Mouse (Mus musculus): ENCODE measurements around the gene Nyap2. TPM values are rescaled to one million over a fixed set of nuclear protein-coding genes. Genes with fewer than 3 reads are reported as not detected.
"Not testable (repeated sequence)": the region's sequence is repeated elsewhere in the genome, so short reads cannot be mapped to it uniquely, and the experiment has no call there.

Nyap2 gene
- total RNA-seq, 4 experiments from 2014 or later, result 1.1 to 2.7 (median 1.7) TPM

DNA sequence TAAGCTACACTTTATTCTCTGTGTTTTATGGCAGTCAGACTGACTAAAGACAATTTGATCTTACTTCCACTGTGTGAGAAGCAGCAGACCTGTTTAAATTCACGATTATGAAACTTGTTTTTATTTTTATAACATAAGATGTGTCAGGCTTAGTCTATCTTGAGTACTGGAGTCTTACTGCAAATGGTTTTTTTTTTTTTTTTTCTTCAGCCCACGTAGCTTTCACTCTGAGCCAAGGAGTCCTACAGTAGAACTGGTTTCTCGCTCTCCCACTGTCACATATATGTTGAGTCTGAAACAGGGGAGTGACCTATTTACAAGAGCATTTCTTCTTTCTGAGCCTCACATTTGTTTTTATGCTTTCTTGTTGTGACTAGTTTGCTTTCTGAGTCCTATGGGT lies 103.9 kb downstream of the Nyap2 start:
- no peak for DNase-seq

DNA sequence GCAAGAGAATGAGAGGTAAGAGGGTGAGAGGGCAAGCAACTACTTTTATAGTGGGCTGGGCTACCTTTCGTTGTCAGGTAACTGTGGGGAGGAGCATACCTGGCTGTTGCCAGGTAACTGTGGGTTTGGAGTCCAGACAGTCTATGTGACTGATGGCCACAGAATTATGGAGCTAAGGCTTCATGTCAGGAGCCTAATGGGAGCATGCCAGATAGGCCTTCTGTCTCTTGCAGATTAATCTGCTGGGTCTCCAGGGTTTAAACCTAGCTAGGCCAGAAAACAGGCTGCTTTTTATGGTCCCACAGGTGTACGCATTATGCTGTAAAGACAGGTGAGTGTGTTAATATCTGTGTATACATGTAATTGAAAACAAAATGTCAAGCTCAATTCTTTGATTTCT lies 132.8 kb downstream of the Nyap2 start:
- no peak for DNase-seq

DNA sequence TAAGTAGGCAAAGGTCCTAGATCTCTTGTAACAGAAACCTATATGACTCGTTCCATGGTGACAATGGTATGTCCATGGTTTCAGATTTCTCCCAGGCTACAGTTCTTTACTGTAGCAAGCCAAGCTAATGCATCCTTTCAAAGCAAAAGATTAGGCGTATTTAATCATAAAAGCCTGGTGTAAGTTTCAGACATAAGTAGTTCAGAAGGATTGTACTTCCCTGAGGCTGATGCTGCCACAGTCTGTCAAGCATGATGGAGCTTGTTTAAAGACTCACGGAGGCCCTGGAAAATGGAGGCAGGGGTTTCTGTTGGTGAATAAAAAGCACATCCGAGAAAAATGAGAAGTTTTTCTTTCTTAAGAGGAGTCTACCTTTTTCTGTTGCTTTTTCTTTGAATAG lies 134.7 kb downstream of the Nyap2 start:
- no peak for DNase-seq

DNA sequence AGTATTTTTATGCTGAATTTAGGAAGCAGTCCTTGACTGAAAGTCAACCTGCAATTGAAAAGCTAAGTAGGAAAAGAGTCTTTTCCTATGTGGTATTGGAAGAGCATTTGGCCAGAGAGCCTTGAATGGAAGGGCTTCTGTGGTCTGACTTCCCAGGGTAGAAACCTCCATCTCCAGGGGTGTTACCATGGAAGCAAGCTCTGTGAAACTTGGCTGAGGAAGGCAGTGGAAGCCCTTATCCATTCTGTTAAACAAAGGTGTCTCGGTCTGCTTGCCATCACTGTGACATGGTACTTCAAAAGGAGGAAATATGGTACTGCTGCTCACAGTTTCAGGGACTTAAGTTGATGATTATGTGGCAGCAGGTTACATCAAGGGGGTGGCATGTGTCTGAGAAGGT lies 143.0 kb downstream of the Nyap2 start:
- DNase-seq, result no peak

DNA sequence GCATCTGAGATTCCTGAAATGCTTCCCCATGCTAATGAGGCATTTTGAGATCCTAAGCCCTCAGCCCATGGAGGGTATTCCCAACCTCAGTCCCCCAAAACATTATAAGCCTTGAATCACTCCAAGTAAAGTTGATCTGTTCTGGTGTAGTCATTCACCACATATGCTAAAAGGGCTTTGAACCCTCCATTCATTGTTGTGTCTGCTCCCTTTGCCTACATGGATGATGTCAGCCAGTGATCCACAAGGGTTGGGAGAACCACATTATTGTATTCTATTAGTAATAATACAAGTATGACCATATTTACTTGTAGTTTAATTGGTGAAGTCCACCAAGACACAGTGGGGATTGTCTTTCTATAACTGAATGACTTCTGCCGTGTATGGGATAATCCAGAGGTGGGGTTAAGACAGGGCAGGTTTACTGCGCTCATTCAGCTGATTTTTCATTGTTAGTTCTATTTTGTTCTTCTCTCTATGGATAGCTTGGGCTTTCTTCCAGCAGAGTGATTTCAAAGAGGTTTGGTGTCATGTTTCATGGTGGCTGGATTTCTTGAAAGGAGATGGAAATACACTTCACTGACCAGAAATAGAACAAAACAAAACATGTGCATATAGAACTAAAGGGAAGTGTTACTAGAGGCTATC lies 155.1 kb downstream of the Nyap2 start:
- no peak for DNase-seq

DNA sequence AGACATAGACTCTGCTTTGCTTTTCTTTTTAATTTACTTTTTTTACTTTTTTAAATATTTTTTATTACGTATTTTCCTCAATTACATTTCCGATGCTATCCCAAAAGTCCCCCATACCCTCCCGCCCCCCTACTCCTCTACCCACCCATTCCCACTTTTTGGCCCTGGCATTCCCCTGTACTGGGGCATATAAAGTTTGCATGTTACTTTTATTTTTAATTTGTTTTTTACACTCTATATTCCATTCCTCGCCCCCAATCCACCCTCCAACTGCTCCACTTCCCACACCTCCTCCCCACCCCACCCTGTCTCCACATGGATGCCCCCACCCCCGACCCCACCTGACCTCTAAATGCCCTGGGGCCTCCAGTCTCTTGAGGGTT lies 155.6 kb downstream of the Nyap2 start:
- DNase-seq, result not testable (repeated sequence)

DNA sequence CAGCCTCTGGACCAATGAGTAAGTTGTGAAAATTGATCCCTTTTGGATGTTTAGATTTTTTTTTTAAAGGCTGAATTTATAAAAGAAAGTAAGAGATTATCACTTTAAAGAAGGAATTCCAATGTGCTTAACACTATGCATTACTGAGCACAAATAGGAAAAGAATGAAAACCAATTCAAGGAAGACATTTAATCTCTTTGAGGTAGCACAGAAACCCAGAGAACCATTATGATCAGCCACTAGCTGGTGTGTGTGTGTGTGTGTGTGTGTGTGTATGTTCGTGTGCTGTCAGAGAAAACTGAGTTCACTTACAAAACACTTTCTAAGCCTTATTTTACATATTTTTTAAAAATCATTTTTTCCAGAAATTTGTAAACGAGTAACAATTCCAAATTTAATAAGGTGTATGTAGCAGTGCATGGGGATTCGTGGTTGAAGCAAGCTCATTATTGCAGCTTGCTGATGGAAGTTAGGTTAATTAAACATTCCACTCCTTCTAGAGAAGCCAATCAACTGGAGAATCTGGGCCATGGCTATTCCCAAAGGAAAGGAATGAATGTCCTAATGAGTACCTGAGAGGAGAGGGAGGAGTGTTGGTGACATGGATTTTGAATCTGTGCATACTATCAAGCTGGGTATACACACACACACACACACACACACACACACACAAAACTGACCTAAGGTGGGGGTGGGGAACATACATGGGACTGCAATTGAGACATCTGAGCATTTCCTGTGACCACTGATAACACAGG lies 171.9 kb downstream of the Nyap2 start:
- no peak for DNase-seq

DNA sequence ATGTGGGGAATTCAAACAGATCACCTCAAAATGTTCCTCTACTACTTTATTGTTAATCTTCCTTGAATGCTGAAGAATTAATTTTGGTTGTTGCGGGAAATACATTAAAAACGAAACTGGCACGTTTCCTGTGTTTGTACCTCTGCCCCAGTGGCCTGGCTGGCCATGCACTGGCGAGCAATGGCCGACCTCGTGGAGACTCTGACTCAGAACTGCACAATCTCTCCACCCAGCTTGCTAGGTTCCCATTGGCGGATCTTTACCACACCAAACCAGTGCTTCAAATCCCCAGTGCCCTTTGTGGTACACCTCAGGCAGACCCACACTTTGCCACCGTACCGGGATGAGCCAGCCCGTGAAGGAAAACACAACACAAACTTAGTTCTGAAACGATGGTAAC lies 173.3 kb downstream of the Nyap2 start:
- DNase-seq, result no peak

DNA sequence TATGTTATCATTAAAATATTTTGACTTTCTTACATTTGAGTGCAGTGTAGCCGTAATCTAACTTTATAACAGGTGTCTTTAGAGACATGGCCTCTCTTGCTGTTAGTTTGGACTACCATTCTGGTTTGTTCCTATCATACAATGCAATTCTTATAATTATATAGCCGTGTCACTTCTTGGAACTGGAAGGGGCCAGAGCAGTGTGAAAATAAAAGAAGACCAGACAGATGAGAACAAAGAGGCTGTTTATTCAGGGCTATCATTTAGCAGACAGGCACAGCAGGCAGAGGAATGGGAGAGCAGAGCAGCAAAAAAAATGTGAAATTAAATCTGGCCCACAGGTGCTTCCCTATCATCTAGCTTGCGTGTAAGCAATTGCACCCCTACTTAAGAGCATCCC lies 189.7 kb downstream of the Nyap2 start:
- DNase-seq, result no peak

DNA sequence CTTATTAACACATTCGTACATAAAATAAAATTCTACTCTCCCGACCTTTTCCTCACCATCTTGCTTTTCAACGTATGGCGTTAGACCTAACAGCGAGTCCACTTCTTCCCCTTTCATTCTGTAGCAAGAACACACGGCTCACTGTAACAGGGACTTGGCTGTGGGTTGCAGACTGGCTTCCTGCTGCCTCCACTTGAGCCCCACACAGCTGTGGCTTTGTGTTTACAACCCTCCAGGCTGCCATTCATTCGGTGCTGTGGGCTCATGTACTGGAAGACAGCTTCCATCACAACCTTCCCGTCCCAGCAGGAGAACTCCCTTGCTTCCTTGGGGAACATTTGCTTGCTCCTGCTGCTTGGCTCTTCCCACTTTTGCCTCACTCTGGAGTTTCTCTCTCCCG lies 204.2 kb downstream of the Nyap2 start:
- no peak for DNase-seq

DNA sequence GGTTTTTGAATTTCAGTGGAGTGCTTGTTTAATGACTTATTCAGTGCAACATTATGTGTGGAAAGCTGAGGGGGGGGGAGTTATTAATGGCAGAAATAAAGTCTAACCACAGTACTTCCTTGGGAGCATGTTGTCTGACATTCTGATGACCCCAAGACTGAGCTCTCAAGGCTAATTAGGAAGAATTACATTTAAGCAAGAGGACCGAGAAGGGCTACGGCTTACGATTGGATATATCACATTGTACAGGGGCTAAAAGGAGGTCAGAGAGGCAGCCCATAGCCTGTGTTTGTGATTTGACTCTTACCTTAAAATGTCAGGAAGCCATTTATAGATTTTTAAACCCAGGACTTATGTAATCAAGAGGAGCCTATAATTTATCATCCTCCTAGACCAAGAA lies 208.9 kb downstream of the Nyap2 start:
- no peak for DNase-seq

DNA sequence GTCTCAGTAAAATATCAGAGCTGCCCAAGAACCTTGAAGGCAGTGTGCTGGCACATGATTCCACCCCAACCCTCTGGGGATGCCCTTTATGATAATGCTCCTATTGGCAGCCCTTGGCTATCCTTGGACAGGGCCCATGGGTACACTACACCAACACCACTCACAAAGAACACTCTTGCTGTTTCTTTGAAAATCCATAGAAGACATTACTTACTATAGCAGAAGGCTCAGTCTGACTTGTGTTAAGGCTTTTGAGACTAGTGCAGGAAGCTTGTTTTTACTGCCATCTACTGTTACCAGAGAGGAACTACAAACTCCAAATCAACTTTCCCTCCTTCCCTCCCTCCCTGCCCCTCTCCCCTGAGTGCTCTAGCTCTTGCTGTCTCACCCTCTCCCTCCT lies 210.3 kb downstream of the Nyap2 start:
- no peak for DNase-seq

DNA sequence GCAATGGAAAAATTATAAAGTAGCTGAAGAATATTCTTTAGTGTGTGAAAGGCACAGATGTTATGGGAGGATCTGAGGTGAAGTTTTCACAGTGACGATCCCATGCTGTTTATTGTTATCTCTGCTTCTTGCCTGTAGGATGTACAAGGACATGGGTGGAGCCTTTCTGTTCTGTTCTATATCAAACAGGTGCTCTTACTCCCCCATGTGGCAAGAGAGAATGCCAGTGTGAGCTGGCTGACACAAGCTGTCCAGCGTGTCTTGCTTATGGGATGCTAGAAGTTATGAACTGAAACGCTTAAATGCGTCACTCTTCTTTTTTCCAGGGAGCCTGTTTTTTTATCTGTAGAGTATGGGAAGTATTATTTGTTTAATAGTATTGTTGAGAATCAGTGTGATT lies 224.0 kb downstream of the Nyap2 start:
- no peak for DNase-seq

DNA sequence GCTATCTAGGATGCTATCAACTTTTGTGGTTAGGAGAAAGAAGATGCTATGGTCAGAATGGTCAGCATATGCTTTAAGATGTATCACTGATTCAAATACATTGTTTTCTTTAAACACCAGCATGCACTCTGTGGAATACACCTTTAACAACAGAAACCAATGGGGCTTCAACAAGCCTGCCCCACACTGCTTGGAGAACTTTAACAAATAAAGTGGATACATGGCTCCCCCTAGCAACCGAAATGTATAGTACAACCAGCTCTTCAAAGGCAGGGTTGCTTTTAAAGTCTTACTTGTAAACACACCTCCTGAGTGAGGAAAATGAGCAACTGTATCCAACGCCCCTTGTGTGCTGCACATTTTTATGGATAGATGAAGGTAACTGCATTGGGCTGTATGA lies 224.9 kb downstream of the Nyap2 start:
- no peak for DNase-seq

DNA sequence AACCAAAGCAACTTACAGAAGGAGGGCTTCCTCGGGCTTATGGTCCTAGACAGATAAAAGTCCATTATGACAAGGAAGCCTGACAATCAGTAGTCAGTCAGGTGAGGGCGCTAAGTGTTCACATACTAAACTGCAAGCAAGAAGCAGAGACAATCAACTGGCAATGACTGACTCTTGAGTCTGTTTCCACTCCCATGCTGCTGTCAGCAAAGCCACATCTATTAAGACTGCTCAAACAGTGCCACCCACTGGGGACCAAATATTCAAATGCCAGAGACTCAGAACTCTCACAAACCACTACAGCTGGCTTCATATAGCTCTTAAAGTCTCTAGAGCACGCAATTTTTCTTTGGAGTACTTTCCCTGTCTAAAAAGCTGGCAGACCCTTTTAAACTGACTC lies 226.6 kb downstream of the Nyap2 start:
- no peak for DNase-seq

DNA sequence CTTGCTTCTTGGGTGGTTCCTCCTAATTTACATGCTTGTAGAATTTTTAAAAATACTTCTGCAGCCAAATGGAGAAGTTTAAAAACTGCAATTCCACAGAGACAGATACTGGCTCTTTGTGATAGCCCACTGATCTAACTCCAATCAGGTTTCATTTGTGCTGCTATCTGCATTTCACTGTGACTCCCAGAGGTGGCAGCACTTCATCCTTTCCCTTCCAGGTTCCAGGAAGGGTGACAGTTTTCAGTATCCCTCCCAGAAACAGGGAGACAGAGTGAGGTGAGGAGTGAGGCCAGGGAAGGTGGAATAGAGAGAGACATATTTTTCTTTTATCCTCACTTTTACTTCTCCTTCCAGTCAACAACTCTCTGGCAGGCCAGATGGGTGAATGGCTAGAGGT lies 230.7 kb downstream of the Nyap2 start:
- no peak for DNase-seq

DNA sequence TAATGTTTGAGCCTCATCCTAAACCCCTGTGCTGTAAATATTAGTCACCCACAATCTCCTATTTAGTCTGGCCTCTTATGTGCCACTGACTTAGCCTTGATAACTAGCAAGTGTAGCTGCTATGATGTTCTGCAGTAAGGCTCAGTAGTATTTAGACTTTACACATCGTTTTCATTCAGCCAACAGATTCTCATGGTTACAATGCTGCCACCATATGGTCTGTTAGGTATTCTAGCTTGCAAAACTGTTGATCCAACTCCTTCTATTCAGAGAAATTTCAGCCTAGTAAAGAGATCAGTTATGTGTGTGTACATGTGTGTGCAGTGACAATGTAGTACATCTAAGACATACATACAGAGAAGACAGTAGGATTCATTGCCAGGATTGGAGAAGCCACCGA lies 231.2 kb downstream of the Nyap2 start:
- no peak for DNase-seq

DNA sequence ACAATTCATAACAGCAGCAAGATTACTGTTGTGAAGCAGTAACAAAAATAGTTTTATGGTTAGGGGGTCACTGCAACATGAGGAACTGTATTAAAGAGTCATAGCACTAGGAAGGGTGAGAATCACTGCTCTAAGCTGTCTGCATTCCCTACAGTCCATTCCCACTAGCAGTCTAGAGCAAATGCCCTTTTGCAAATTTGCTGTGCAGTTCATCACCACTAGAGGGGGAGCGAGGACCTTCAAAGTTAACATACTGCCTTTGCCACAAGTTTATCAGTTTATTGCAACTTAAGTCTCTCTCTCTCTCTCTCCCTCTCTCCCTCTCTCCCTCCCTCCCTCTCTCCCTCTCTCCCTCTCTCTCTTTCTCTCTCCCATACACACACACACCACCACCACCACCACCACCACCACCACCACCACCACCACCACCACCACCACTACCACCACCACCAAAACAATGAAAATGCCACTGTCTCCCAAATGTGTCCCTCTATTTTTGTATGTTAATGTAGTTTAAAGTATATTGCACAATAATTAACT lies 233.4 kb downstream of the Nyap2 start:
- no peak for DNase-seq

DNA sequence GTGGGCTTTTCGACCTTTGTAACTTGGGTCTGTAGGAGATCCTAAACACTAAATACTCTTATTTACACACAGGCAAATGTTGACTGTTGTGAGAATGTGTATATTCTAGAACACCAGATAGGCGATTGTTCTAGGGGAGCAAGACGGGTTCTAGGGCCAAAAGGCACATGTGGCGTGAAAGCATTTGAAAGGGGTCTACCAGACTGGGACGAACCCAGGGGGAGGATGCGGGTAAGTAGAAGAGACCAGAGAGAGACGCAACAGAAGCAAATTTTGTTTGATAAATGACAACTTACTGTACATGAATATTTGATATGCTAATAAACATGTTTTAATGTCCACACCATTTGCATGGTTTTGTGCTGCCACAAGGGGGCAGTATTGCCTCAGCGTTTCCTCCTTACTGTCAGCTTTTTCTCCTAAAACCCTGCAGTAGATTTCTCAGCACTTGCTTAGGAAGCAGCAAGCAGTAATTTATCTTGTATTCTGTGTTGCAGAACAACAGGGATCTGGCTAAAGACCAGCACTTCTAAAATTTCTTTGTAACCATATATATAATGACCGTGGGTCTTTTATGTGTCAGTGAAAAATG lies 239.7 kb downstream of the Nyap2 start:
- peak; percentile 25 for DNase-seq

DNA sequence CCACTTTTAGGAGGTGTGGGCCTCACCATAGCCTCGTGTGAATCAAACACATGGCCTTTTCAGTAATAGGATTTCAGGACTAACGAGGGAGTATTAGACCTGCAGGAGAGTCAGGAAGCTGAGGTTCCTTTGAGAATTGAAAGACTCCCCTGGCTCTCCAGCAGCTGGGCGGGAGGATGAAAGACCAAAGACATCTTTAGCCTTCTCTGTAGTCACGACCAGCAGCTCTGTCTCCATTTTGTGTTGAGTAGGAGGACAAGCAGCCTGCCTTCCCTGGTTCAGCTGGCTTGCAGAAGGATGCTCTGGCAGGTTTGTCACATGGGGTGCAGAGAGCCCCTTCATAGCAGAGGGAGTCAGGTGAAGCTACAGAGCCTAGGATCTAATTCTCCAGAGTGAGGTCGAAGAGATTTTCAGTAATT lies 240.3 kb downstream of the Nyap2 start:
- no peak for DNase-seq

DNA sequence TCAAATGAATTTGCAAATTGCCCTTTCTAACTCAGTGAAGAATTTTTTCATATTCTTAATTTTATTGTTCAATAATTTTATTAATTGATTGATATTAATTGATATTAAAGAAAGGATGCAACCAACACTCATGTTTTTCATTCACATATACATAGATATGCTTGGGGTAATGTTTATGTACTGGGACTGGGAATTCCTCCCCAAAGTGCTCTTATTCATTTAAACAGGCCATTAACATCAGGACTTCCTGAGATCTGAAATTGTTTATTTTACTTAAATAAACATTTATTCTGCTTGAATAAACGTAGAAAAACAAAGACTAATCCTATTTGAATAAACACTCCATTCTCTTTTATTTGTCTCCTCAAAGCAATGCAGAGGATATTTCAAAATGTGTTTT lies 311.0 kb downstream of the Nyap2 start:
- no peak for DNase-seq
